Mouse (Mus musculus): ENCODE data around the gene Npl. TPM values are rescaled to one million over a fixed set of nuclear protein-coding genes. Genes with fewer than 3 reads are reported as not detected.

Gene Npl
- polyA plus RNA-seq, 1 experiment from 2014 or later = 6.3 TPM

DNA sequence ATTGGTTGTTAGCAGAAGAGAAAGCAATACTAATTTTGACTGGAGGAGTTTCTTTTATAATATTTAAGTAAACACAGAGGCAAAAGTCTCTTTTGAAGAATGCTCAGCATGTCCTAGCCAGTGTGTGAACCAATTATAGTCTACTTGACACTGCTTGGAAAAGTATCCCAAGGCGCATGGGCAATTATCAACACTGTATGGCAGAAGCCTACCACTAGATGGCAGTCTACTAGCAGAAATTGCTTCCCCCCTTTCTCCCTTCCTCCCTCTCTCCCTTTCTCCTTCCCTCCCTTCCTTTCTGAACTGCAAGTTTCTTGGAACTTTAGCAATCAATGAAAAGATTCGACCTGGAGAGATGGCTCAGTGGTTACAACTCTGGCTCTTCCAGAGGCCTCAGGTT lies 7.1 kb upstream of the Npl start:
- Histone ChIP-seq H3K27me3 (ENCODE audit: control insufficient read depth, insufficient read depth, low read length) (peaks cover 4% of the 10 kb centered on the region; the same call in 1 of the 2 replicates), H3K9ac (ENCODE audit: low read depth, low read length) (no peak overlapping the region), H3K4me3 (ENCODE audit: low read depth, low read length) (no peak overlapping the region), H3K27ac (ENCODE audit: low read depth, low read length) (no peak overlapping the region), H3K4me1 (ENCODE audit: control insufficient read depth, insufficient read depth, low read length) (no peaks in the 10 kb centered on the region), H3K4me2 (no peak overlapping the region), H3K9me3 (replicated peaks; ENCODE audit: control insufficient read depth, low read length) (no peaks in the 10 kb centered on the region), H3K36me3 (ENCODE audit: control insufficient read depth, insufficient read depth, low read length) (no peaks in the 10 kb centered on the region)
- WGBS (ENCODE audit: insufficient replicate concordance) = 9% methylated on average over 2 of the region's 2 CpGs
- no peak for ATAC-seq (replicated peaks; ENCODE audit: insufficient number of reproducible peaks, low FRiP score, low TSS enrichment)

DNA sequence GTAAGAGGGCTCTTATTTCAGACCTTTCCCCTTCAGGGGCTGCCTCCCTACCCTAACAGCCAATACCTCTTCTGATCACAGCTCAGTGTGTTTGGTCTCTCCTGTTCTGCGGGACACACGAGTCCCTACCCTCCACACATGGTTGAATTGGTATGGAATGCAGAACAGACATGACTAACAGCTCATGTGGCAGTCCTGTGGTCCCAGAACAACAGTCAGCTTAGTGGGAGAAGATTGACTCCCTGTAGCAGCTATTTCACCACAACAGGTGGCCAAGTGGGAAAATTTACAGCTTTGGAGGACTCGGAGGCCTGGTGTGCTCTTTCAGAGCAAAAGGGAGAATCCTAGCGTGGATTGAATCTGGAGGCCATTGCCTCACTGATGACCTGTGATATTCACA lies 6.4 kb upstream of the Npl start:
- no peak overlapping the region for H3K4me2 ChIP-seq
- H3K27ac ChIP-seq (ENCODE audit: low read depth, low read length) = no peak overlapping the region
- ATAC-seq (replicated peaks; ENCODE audit: insufficient number of reproducible peaks, low FRiP score, low TSS enrichment) = no peak
- no peak overlapping the region for H3K9ac ChIP-seq (ENCODE audit: low read depth, low read length)
- no peaks in the 10 kb centered on the region for H3K4me1 ChIP-seq (ENCODE audit: control insufficient read depth, insufficient read depth, low read length)
- H3K4me3 ChIP-seq (ENCODE audit: low read depth, low read length) = no peak overlapping the region
- 86% methylated on average over 4 of the region's 4 CpGs for WGBS (ENCODE audit: insufficient replicate concordance)
- H3K27me3 ChIP-seq (ENCODE audit: control insufficient read depth, insufficient read depth, low read length) = peaks cover 4% of the 10 kb centered on the region; the same call in 1 of the 2 replicates
- no peaks in the 10 kb centered on the region for H3K9me3 ChIP-seq (replicated peaks; ENCODE audit: control insufficient read depth, low read length)
- H3K36me3 ChIP-seq (ENCODE audit: control insufficient read depth, insufficient read depth, low read length) = no peaks in the 10 kb centered on the region

DNA sequence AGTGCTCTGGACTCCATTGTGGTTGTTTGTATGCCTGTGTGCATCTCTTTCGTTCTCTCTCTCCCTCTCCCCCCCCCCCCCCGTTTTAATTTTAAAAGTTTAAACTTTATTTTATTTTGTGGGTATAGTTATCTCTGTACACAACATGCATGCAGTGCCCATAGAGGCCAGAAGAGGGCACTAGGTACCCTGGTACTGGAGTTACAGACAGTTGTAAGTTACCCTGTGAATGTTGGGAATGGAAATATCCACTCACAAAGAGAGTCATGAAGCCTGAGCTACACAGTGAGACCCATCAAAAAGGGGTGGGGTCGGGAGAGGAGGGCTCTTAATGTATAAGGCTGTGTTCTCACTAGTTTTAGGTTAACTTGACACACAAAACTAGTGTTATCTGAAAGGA lies 969 bp upstream of the Npl start:
- H3K9me3 ChIP-seq (replicated peaks; ENCODE audit: control insufficient read depth, low read length) = no peaks in the 10 kb centered on the region
- no peaks in the 10 kb centered on the region for H3K36me3 ChIP-seq (ENCODE audit: control insufficient read depth, insufficient read depth, low read length)
- no peak for ATAC-seq (replicated peaks; ENCODE audit: insufficient number of reproducible peaks, low FRiP score, low TSS enrichment)
- 12% methylated on average over 3 of the region's 3 CpGs for WGBS (ENCODE audit: insufficient replicate concordance)
- H3K4me2 ChIP-seq = no peak overlapping the region
- no peak overlapping the region for H3K4me3 ChIP-seq (ENCODE audit: low read depth, low read length)
- no peaks in the 10 kb centered on the region for H3K4me1 ChIP-seq (ENCODE audit: control insufficient read depth, insufficient read depth, low read length)
- H3K27me3 ChIP-seq (ENCODE audit: control insufficient read depth, insufficient read depth, low read length) = no peaks in the 10 kb centered on the region
- H3K27ac ChIP-seq (ENCODE audit: low read depth, low read length) = no peak overlapping the region
- no peak overlapping the region for H3K9ac ChIP-seq (ENCODE audit: low read depth, low read length)

DNA sequence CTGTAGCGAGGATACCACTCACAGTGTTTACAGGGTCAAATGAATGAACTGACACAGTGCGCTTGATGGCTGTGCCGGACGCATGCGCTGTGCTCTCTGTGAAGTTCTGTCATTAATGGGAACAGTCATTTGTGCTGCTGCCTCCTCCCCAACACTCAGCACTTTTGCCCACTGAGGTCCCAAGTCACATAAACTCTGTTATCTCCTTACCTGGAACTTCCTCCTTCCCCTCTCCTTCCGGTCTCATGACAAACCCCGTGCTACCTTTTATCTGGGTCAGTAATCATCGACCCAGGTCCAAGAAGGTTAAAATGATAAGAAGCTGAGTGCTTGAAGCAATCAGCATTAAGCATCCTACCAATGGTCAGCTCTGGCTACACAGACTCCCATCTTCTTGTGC lies 2.3 kb downstream of the Npl start:
- Histone ChIP-seq H3K9me3 (replicated peaks; ENCODE audit: control insufficient read depth, low read length) (no peaks in the 10 kb centered on the region), H3K27me3 (ENCODE audit: control insufficient read depth, insufficient read depth, low read length) (no peaks in the 10 kb centered on the region), H3K27ac (ENCODE audit: low read depth, low read length) (no peak overlapping the region), H3K9ac (ENCODE audit: low read depth, low read length) (no peak overlapping the region), H3K36me3 (ENCODE audit: control insufficient read depth, insufficient read depth, low read length) (no peaks in the 10 kb centered on the region), H3K4me2 (no peak overlapping the region), H3K4me1 (ENCODE audit: control insufficient read depth, insufficient read depth, low read length) (peaks cover 11% of the 10 kb centered on the region), H3K4me3 (ENCODE audit: low read depth, low read length) (no peak overlapping the region)
- no peak for ATAC-seq (replicated peaks; ENCODE audit: insufficient number of reproducible peaks, low FRiP score, low TSS enrichment)
- WGBS (ENCODE audit: insufficient replicate concordance) = 59% methylated on average over 8 of the region's 8 CpGs

DNA sequence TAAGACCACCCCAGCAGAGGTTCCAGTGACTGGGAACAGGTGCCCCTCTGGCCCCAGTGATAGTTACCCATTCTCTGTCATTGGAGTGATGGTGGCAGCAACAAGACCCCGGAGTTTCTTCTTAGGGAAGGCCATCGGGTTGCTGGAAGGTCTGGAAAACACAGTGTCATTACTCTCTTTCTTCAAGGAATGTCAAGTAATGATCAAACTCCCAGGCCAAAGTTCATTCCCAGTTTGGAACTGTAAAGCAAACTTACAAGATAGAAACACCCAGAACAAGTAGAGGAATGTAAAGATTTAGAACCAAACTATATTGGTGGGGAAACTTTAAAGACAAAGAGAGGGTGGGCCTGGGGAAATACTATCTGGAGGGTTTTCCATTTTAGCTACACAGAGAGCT lies 4.6 kb downstream of the Npl start:
- Histone ChIP-seq H3K27ac (ENCODE audit: low read depth, low read length) (no peak overlapping the region), H3K9me3 (replicated peaks; ENCODE audit: control insufficient read depth, low read length) (no peaks in the 10 kb centered on the region), H3K27me3 (ENCODE audit: control insufficient read depth, insufficient read depth, low read length) (no peaks in the 10 kb centered on the region), H3K36me3 (ENCODE audit: control insufficient read depth, insufficient read depth, low read length) (no peaks in the 10 kb centered on the region), H3K4me3 (ENCODE audit: low read depth, low read length) (no peak overlapping the region), H3K9ac (ENCODE audit: low read depth, low read length) (no peak overlapping the region), H3K4me1 (ENCODE audit: control insufficient read depth, insufficient read depth, low read length) (peaks cover 12% of the 10 kb centered on the region), H3K4me2 (no peak overlapping the region)
- 81% methylated on average over 2 of the region's 2 CpGs for WGBS (ENCODE audit: insufficient replicate concordance)
- ATAC-seq (replicated peaks; ENCODE audit: insufficient number of reproducible peaks, low FRiP score, low TSS enrichment) = no peak

- Histone ChIP-seq H3K4me1 (ENCODE audit: control insufficient read depth, insufficient read depth, low read length) (peaks cover 12% of the 10 kb centered on the region), H3K36me3 (ENCODE audit: control insufficient read depth, insufficient read depth, low read length) (no peaks in the 10 kb centered on the region), H3K27ac (ENCODE audit: low read depth, low read length) (peak overlapping the region; percentile 66), H3K4me3 (ENCODE audit: low read depth, low read length) (no peak overlapping the region), H3K27me3 (ENCODE audit: control insufficient read depth, insufficient read depth, low read length) (no peaks in the 10 kb centered on the region), H3K4me2 (peak overlapping the region; percentile 44), H3K9me3 (replicated peaks; ENCODE audit: control insufficient read depth, low read length) (no peaks in the 10 kb centered on the region), H3K9ac (ENCODE audit: low read depth, low read length) (no peak overlapping the region)
- peak; percentile 79 for ATAC-seq (replicated peaks; ENCODE audit: insufficient number of reproducible peaks, low FRiP score, low TSS enrichment)
- 9% methylated on average over 7 of the region's 7 CpGs for WGBS (ENCODE audit: insufficient replicate concordance)
Observed at GRCm38 (mm10) chr1:153542726-153543320, 7.0 kb downstream of the Npl start.

- no peaks in the 10 kb centered on the region for H3K36me3 ChIP-seq (ENCODE audit: control insufficient read depth, insufficient read depth, low read length)
- 76% methylated on average over 3 of the region's 3 CpGs for WGBS (ENCODE audit: insufficient replicate concordance)
- ATAC-seq (replicated peaks; ENCODE audit: insufficient number of reproducible peaks, low FRiP score, low TSS enrichment) = no peak
- no peak overlapping the region for H3K4me2 ChIP-seq
- H3K27me3 ChIP-seq (ENCODE audit: control insufficient read depth, insufficient read depth, low read length) = no peaks in the 10 kb centered on the region
- H3K4me3 ChIP-seq (ENCODE audit: low read depth, low read length) = no peak overlapping the region
- H3K9me3 ChIP-seq (replicated peaks; ENCODE audit: control insufficient read depth, low read length) = no peaks in the 10 kb centered on the region
- peaks cover 12% of the 10 kb centered on the region for H3K4me1 ChIP-seq (ENCODE audit: control insufficient read depth, insufficient read depth, low read length)
- no peak overlapping the region for H3K9ac ChIP-seq (ENCODE audit: low read depth, low read length)
- H3K27ac ChIP-seq (ENCODE audit: low read depth, low read length) = no peak overlapping the region
Observed at GRCm38 (mm10) chr1:153540753-153541152, 9.1 kb downstream of the Npl start.

DNA sequence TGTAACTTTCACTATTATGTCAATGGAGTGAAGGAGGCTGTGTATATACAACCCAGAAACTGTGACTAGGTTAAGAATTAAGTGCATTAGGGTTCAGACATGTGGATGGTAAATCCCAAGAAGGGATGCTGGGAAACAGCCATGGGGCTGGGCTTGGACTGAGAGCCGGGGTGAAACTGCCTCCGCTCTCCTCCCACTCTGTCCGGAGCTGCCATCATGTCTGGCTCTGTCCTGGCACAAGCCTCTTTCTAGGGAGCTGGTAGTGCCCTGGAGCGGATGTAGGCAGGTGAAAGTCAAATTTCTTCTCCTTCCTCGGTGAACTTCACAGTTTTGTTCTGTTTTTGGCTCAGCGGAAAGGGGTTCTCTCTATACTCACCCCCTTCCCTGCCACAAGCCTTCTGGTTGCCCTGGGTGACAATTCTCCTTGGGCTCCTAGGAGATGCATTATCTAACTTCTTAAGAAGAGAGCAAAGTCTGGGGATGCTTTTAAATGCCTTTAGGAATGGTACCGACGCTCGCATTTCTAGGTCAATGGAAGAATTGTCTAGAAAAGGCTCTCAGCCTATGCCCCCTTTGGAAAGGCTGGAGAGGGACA lies 10.0 kb downstream of the Npl start:
- ATAC-seq (replicated peaks; ENCODE audit: insufficient number of reproducible peaks, low FRiP score, low TSS enrichment) = no peak
- no peaks in the 10 kb centered on the region for H3K9me3 ChIP-seq (replicated peaks; ENCODE audit: control insufficient read depth, low read length)
- H3K27ac ChIP-seq (ENCODE audit: low read depth, low read length) = no peak overlapping the region
- H3K4me1 ChIP-seq (ENCODE audit: control insufficient read depth, insufficient read depth, low read length) = peaks cover 12% of the 10 kb centered on the region
- H3K4me3 ChIP-seq (ENCODE audit: low read depth, low read length) = no peak overlapping the region
- no peak overlapping the region for H3K4me2 ChIP-seq
- WGBS (ENCODE audit: insufficient replicate concordance) = 78% methylated on average over 9 of the region's 9 CpGs
- no peaks in the 10 kb centered on the region for H3K36me3 ChIP-seq (ENCODE audit: control insufficient read depth, insufficient read depth, low read length)
- H3K9ac ChIP-seq (ENCODE audit: low read depth, low read length) = no peak overlapping the region
- H3K27me3 ChIP-seq (ENCODE audit: control insufficient read depth, insufficient read depth, low read length) = no peaks in the 10 kb centered on the region

- H3K27ac ChIP-seq (ENCODE audit: low read depth, low read length) = no peak overlapping the region
- no peak for ATAC-seq (replicated peaks; ENCODE audit: insufficient number of reproducible peaks, low FRiP score, low TSS enrichment)
- H3K27me3 ChIP-seq (ENCODE audit: control insufficient read depth, insufficient read depth, low read length) = no peaks in the 10 kb centered on the region
- no peak overlapping the region for H3K4me3 ChIP-seq (ENCODE audit: low read depth, low read length)
- no peak overlapping the region for H3K4me2 ChIP-seq
- H3K4me1 ChIP-seq (ENCODE audit: control insufficient read depth, insufficient read depth, low read length) = no peaks in the 10 kb centered on the region
- no peaks in the 10 kb centered on the region for H3K36me3 ChIP-seq (ENCODE audit: control insufficient read depth, insufficient read depth, low read length)
- no peaks in the 10 kb centered on the region for H3K9me3 ChIP-seq (replicated peaks; ENCODE audit: control insufficient read depth, low read length)
- WGBS (ENCODE audit: insufficient replicate concordance) = 62% methylated on average over 9 of the region's 9 CpGs
- no peak overlapping the region for H3K9ac ChIP-seq (ENCODE audit: low read depth, low read length)
Observed at GRCm38 (mm10) chr1:153535611-153536010, 14.2 kb downstream of the Npl start.

Data from heart, embryonic 11.5 days (tissue).